Mouse (Mus musculus) heart, postnatal 25 days (tissue): ENCODE measurements at regions not wholly inside any gene's neighbourhood (a gene's known extent, or its start where the extent isn't known, plus 50 kb on each side); places are given as distances from the start of the nearest gene placed in this dataset. TPM values are rescaled to one million over a fixed set of nuclear protein-coding genes. Genes with fewer than 3 reads are reported as not detected.

ENCODE experiments used
- DNase-seq: peaks from one replicate; pipeline ENCODE4 v3.0.0; 2022; ENCODE audit warnings: low spot score
- intact Hi-C: fragments of 180-260 bp; cut with DNase I; formaldehyde crosslinking; loops from one replicate; pipeline ENCODE4 v1.15.1; 2025
- microRNA-seq: library from miRNA; unstranded; fragments of <30 nt; microRNA quantifications from one replicate; pipeline ENCODE4 v1.2.0, GENCODE M21; 2022

DNA sequence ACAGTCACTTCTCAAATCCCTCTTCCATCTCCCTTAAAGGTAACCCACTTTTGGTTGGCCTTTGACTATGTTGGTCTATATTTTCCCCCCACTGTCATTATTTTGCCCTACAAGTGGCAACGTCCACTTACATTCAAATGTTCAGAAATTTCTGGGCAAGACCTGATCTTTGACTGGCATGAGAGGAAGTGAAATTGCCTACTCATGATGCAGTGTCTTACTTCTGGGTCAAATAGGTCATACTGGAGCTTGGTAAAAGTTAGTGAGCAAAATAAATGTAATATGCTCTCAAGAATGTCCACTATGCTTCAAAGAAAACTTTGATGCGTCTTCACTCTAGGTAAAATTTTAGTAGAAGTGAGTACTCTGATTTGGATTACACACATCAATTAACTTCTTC lies 76.9 kb upstream of the Dcn start:
- intact Hi-C loops: no loop called here
- no peak for DNase-seq

DNA sequence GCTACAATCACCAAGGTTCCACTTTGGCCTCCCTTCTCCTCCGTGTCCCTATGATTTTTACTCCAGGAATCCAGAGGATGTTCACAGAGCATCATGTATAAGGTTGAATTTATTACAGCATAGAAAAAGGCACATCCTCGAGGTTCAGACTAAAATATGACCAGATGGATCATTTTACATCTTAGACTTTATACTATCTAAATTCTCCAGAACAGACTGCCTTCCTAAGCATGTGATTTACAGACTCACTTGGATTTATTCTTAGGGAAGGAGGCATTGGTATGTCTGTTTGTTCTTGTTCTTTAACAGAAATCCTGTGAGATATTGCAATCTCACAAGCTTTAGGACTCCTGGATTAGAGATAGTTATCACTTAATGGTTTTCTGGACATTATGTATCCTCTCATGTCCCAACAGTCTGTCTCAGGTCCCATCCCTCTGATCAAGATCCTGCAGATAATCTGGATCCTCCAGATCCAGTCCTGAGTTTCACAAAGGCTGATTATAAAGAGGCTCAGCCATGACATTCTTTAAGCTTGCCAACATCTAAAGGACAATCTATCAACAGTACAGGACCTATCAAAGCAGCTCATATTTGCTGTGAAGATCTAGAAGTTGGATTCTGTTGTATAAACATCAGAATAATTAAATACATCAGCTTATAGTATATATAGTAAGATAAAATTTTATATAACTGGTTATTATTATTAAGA lies 75.2 kb upstream of the Dcn start:
- DNase-seq: no peak
- intact Hi-C loops: no loop called here

DNA sequence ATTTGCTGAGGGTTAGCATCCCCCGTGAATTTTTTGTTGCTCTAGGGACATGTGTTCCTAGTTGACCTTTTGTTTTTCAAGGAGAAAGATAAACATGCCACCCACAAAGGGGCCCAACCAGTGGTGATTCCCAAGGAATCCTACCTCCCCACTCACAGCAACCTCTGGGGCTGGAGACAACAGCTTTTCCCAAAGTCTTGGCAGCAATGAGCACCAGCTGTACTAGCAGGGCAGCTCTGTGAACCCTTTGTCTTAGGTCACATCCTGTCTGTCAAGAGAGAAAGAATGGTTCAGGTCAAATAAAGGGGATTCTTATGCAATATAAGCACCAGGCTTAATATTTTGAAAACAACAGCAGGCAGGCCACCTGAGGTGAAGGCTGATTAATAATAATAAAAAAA lies 70.2 kb upstream of the Dcn start:
- intact Hi-C loops: no loop called here
- peak; percentile 41 for DNase-seq

DNA sequence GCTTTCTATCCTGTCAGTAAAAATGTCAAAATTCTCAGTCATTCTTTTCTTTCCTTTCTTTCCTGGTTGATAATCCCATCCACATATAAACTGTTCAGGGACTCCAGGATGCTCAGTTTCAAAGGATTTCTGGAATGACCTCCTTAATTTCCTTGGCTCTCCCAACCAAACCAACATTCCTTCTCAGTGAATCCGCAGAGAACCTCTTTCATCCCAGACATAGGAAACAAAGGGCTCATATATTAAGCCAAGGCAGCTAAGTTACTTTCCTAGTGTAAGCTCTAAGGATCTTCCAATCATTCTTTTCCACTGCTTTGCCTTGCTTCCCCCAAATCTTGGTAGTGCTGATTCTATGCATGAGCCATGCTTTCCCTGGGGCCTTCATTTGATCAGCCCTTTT lies 69.5 kb upstream of the Dcn start:
- intact Hi-C loops: no loop called here
- no peak for DNase-seq

DNA sequence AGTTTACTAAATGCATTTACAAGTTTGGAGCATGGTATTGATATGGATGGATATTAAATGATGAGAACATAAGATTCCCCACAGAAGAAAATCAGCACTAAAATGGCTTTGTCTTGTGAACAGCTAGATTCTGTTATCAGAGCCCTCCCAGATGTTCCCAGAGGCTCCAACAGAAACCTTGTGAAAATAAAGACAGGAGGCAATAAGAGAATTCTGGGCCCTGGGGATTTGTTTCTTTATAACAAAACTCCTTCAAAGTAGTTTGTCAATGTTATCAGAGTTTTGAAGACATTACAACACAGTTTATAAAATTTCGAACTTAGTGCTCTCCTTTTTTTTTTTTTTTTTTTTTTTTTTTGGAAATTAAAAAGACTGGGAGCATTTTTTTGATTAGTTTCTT lies 56.8 kb upstream of the Dcn start:
- no peak for DNase-seq
- intact Hi-C loops: no loop called here

DNA sequence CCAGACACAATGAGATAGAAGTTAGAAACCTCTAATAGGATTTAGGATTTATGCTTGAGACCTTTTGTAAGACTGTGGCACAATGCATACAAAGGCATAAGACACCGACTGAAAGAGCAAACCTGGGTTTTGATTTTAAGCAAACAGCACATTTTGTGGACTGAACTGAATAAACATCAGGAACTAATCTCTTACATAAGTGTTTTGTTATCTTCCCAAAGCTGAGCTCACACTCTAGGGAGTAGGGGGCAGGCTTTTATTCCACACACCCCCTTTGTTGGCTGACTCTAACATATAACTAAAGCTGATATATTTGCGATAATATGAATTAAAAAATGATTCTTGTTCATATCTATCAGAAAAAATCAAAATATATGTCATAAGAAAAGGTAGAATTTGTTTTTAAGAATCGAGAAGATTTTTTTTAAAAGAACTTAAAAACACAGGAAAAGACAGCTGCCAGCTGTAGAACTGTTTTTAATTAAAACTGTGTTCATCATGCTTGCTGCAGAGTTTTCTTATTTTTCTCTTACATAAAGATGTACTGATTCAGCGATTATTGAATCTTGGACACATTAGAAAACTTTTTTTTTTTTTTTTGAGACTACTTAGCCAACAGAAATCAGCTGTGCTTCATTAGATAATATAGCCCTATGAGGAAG lies 56.2 kb upstream of the Dcn start:
- no peak for DNase-seq
- intact Hi-C loops: no loop called here

Small RNAs in the stretch of these regions (microRNA-seq; reads per million reads assigned to microRNA genes)
- gene Gm24587 (not detected), gene Mir3966 (not detected)
